Mouse (Mus musculus) testis, postnatal 14 days (tissue): Measurements from ENCODE around the gene Babam2.

Source experiments
- DNase-seq: peaks from one replicate; pipeline ENCODE4 v3.0.0; 2021; ENCODE audit warnings: low spot score

The Babam2 gene

DNA sequence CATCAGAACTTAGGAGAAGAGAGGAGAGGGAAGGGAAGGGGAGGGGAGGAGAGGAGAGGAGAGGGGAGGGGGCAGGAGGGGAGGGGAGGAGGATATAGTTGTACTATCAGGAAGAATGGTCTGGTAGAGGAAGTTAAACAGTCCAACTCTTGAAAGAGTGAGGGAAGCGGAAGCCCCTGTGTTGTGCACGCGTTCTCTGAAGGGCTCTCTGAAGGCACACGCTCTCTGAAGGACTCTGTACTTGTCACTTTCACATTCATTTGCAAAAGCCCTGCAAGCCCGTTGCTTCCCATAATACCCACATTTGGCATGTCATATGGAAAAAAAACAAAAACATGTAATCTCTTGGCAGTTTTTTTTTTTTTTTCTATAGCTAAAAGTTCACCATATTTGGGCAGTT lies 190.1 kb downstream of the Babam2 start:
- no peak for DNase-seq

- no peak for DNase-seq
Observed at GRCm38 (mm10) chr5:31888341-31888740, 190.9 kb downstream of the Babam2 start.

DNA sequence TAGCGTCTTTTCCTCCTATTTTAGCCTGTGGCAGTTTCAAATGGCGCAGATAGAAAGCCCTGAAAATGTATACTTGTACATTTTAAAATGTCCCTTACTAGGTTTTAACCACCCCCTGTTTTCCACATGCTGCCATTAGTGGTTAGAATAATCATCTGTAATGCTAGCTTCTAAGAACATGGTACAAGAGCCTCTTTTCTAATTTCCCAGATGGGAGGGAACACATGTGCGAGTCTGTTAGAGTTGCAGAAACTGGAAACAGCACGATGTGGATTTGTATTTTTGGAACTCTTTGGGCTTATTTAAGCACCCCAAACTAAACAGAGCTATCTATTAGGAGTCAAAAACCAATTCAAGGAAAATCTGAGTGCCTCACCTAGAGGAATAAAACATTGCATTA lies 195.1 kb downstream of the Babam2 start:
- no peak for DNase-seq

DNA sequence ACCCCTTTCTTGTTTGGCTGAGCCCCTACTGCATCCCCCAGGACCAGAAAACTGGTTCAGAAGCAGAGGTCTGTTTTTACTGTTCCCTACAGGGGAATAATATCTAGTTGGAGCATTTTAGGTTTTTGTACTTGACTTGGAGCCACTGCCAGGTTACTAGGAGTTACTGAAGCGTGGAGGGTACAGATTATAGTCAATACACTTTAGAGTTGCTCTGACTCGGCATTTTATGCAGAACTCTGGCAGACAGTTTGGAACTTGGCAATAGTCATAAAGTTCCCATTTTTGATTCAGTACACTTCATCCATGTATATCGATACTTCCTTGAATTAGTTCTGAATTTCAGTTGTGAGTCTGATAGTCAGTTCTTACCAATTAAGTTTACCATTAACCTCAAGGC lies 202.4 kb downstream of the Babam2 start:
- DNase-seq: no peak

GRCm38 (mm10) chr5:31902144-31902543 lies 204.7 kb downstream of the Babam2 start:
- DNase-seq: no peak

DNA sequence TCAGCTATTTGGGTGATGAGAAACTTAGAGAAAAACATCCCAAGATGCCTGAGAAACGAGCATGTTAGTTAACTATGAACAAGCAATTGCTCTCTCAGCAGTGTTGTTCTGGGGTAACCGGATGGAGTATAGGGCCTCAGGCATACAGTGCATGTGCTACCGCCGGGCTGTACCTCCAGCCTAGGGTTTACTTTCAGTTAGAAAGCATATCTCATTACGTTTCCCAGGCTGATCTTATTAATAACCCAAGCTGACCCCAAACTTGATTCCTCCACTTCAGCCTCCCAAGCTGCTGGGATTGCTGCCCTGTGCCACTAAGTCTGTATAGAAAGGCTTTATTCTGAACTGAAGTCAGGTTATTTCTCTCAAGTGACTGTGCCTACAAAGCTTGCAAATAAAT lies 205.4 kb downstream of the Babam2 start:
- DNase-seq: no peak

DNA sequence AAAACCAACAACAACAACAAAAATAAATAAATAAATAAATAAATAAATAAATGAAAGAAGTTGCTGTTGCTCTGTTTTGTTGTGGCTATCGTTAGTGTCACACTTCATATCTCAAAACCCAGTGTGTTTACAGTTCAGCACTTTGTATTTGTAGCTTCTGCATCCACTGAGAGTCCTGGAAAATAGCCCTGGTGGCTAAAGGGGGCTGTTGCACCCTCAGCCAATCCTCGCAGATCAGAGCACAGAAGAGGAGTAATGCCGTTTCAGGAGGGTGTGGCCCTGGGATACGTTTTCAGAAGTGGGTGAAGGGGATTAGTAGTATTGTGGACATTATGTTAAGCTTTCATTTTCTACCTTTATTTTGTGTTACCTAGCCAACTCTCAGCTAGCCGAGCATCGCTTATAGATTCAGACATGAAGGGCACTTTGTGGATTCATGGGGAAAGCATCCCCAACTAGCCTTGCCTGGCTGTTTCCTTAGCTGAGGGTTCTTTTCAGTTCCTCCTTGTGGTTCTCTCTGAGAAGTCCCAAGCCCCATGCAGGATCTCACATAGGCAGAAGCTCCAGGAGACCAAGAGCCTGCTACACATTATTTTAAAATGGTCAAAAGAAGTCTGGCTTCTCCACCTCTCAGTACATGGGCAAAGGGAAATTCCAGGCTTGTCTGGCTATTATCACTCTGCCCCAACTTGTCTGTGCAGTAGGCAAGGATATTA lies 207.6 kb downstream of the Babam2 start:
- DNase-seq: no peak

GRCm38 (mm10) chr5:31905808-31906207 lies 208.3 kb downstream of the Babam2 start:
- no peak for DNase-seq

GRCm38 (mm10) chr5:31906286-31906951 lies 208.9 kb downstream of the Babam2 start:
- no peak for DNase-seq

DNA sequence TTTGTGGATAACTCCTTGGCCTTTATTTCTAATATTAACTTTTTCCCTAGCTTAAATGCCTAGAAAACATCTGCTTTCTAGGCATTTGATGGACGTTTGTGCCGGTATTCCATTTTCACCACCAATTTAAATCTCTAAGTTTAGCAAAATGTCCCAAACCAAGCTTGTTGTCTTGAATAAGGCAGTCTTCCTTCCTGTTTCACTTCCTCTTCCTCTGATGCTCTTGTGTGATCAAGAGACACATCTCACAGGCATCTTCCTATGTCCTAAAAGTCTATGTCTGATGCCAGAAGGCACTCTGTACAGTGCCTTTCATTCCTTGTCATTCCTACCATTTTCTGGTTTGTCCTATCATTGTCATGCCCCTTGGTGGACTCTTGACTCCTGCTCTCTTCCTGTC lies 210.5 kb downstream of the Babam2 start:
- no peak for DNase-seq

- DNase-seq: no peak
Observed at GRCm38 (mm10) chr5:31908818-31909217, 211.3 kb downstream of the Babam2 start.

DNA sequence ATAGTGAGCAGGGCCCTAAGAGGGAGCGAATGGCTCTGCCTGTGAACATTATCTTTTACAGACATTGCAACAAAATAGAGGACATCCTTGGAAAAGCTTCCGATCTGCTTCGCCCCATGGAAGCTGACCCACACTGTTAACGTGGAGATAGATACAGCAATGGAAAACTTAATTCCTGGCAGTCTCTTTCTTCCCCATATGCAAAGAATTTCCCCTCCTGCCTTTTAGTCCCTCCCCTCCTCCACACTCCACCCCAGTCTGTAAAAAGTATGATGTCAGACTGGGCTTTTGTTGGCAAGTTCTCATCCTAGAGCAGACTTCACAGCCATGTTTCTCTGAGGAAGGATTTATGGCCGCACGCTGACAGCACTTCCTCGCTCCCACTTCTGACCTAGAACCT lies 218.8 kb downstream of the Babam2 start:
- DNase-seq: no peak

DNA sequence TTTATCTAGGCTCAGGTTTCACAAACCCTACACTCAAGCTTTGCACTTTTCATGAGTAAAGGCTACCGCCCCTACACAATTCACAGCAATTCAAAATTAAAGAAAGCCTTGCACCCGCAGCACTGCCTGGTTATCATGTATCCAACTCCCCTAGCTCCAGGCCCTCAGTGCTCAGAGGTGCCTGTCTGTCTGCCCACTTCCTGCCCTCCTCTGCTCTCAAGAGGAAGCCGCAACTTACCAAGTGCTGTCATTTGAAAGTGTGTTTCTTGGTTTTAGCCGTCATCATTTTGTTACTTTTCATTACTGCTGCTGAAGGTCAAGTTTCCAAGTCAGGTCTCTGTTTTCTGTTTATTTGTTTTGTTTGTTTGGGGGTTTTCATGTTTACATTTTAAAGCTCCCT lies 221.1 kb downstream of the Babam2 start:
- DNase-seq: no peak

GRCm38 (mm10) chr5:31920129-31920528 lies 222.6 kb downstream of the Babam2 start:
- no peak for DNase-seq

- DNase-seq: no peak
Observed at GRCm38 (mm10) chr5:31920890-31921289, 223.4 kb downstream of the Babam2 start.

GRCm38 (mm10) chr5:31924075-31924474 lies 226.6 kb downstream of the Babam2 start:
- no peak for DNase-seq

DNA sequence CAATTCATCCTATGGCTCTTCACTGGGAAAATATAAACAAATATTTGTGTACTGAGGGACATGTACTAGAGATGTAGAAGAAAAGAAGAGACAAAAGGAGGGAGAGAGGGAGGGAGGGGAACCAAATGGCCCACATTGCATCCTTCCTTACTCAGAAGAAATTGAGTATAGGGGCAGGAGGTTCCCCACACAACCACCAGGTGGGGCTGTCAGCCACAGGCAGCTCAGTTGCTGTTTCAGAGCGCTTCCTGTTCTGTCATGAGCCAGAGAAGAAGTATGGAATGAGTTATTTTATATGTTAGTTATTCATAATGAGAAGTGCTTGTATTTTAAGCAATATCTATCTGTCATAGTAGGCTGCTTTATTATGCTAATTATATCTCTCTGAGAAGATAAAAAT lies 229.1 kb downstream of the Babam2 start:
- DNase-seq: no peak

GRCm38 (mm10) chr5:31929007-31929406 lies 231.5 kb downstream of the Babam2 start:
- DNase-seq: no peak

DNA sequence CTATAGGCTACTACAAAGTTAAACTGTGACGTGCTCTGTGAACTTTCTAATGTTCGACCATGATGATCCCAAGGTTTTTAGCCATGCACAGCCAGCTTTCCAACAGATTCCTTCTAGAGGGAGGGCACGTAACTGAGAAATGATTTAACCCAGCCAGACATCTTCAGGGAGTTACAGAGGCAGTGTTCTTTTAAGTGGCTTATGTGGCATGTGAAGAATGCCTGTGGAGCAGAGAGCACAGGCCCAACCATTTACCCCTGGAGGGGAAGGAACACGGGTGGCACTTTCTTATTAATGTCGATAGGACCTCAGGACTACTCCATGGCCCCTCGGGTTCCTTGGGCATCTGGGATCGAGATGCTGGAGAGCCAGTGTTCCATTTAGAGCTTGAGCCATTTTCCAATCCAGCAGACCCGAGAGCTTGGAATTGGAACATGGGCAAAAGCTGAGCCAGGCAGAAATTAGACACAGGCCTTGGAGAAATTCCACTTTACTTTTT lies 233.7 kb downstream of the Babam2 start:
- no peak for DNase-seq

DNA sequence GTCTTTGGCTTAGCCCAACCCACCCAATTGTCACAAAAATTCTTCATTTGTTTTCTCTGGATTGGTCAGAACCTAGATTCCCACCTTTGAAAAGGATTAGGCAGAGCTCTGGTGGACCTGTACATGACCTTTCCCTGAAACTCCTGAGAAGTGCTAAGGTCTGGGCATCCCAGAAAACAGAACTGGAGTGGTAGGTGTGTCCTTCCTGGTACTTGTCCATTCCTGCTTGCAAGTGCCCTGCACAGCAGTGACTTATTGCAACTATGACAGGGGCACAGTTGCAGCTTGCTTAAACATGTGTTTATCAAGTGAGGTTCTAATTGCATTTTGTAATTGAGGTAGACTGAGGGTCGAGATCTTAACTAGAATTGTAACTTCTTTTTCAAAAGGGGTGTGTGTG lies 234.2 kb downstream of the Babam2 start:
- no peak for DNase-seq

GRCm38 (mm10) chr5:31933296-31933695 lies 235.8 kb downstream of the Babam2 start:
- no peak for DNase-seq

DNA sequence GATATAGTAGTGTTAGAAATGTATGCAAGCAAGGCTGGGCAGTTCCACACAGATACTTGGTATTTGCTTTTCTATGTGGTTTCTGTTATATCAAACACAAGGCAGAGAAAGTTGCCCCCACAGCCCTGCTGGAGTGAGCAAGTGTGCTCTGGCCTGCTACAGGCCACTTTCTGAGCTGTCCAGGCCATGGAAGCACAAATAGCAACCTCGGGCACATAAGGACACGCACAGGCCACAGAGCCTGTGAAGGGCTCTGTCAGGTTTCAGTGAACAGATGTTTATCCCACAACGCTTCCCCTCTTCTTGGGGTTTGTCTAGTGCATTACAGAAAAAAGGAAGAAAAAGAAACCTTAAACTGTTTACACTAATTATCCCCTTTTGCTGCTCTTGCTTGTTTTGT lies 236.9 kb downstream of the Babam2 start:
- DNase-seq: no peak

DNA sequence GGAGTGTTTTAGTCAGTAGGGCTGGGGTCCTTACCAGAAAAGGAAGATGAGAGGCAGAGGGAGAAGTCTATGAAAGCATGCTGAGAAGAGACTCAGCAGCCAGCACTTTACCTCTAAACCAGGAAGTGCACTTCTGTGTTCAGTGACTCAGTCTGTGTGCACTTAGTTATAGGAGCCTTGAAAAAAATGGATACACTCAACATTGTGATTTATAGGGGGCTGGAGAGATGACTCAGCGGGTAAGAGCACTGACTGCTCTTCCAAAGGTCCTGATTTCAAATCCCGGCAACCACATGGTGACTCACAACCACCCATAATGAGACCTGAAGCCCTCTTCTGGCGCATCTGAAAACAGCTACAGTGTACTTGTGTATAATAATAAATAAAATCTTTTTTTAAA lies 238.5 kb downstream of the Babam2 start:
- DNase-seq: no peak

- DNase-seq: no peak
Observed at GRCm38 (mm10) chr5:31936523-31936922, 239.0 kb downstream of the Babam2 start.
